Mouse (Mus musculus): ENCODE measurements around the gene Ctla2a. TPM values are rescaled to one million over a fixed set of nuclear protein-coding genes. Genes with fewer than 3 reads are reported as not detected.
"Not testable (repeated sequence)": the region's sequence is repeated elsewhere in the genome, so short reads cannot be mapped to it uniquely, and the experiment has no call there.

Gene Ctla2a
- 10 to 100 TPM; 11.5 to 22.1 (median 14.0) TPM for total RNA-seq (2022)

- DNase-seq (ENCODE audit: low spot score in 2 of 2) = no peak
These were observed at the start of gene Ctla2a, which contains the start of gene Gm49391 for GRCm38 (mm10) chr13:60936500-60936901. Gene Ctla2a, minus strand, starts transcription at chr13:60936625. Gene Gm49391, minus strand, starts transcription at chr13:60936571.

GRCm38 (mm10) chr13:60972319-60972718 lies 35.9 kb upstream of the Ctla2a start:
- not testable (repeated sequence) for DNase-seq (ENCODE audit: low spot score in 2 of 2)

DNA sequence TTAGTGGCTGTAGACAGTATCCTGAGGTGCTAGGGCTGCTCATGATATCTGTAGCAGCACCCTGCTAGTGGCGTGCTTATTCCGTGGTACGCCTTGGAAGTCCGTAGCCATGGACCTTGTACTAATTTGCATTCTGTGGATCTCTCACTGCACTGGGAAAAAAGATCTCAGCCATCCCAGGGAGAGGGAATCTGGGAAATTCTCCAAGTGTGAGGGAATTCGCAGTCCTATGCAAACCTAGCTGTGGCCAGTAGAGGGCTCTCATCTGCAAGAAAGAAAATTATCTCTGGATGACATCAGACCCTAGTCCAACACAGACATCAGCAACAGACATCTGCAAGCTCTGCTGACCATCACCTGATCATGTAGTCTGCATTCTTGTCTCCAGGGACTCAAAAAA lies 27.6 kb upstream of the Ctla2a start:
- not testable (repeated sequence) for DNase-seq (ENCODE audit: low spot score in 2 of 2)

- no peak for DNase-seq (ENCODE audit: low spot score in 2 of 2)
These were observed 25.3 kb upstream of the Ctla2a start for GRCm38 (mm10) chr13:60961706-60962105.

- not testable (repeated sequence) for DNase-seq (ENCODE audit: low spot score in 2 of 2)
These were observed 5.5 kb upstream of the Ctla2a start, which contains the start of gene Tpbpa for GRCm38 (mm10) chr13:60941884-60942283. Gene Tpbpa, minus strand, starts transcription at chr13:60941984.

DNA sequence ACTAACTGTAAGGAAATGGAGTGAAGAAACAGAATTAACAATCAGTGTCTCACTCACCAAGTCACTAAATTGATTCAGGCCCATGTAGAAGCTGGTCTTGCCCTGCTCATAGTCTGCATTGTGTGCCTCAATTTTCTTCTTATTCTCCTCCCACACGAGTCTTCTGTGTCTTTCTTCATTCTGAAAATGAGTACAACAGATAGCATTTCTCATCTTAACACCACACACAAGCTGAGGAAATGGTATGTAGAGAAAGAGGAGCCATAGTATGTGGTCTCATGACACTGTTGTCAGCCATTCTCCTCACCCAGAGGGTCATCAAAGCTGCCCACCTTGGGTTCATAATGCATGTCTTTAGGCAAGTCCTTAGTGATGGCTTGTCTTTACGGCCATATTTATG lies 935 bp downstream of the Ctla2a start, which contains the start of gene Gm49393:
Gm49393 (minus strand) TSS at position 101 of the 400 bp plus-strand sequence.
- DNase-seq (ENCODE audit: low spot score in 2 of 2) = not testable (repeated sequence)

GRCm38 (mm10) chr13:60904780-60905179 lies 31.6 kb downstream of the Ctla2a start, which contains the start of gene Tpbpb:
Gene Tpbpb, minus strand, starts transcription at chr13:60904880.
- not testable (repeated sequence) for DNase-seq (ENCODE audit: low spot score in 2 of 2)

- no peak for DNase-seq (ENCODE audit: low spot score in 2 of 2)
These were observed 39.1 kb downstream of the Ctla2a start, which contains the start of gene Ctla2b for GRCm38 (mm10) chr13:60897328-60897727. Gene Ctla2b, minus strand, starts transcription at chr13:60897447.

DNA sequence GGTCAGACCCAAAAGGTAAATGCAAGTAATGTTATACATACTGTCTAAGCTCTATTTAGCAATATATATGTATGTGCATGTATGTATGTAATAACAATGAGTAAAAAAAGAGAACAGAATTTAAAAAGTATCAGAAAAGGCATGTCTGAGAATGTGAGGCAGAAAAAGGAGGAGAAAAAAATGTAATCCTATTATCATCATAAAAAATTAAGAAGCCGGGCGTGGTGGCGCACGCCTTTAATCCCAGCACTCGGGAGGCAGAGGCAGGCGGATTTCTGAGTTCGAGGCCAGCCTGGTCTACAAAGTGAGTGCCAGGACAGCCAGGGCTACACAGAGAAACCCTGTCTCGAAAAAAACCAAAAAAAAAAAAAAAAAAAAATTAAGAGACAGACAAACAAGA lies 39.6 kb downstream of the Ctla2a start, which contains the start of gene Gm49392:
Gm49392 (minus strand) TSS at position 101 of the 400 bp plus-strand sequence.
- not testable (repeated sequence) for DNase-seq (ENCODE audit: low spot score in 2 of 2)

DNA sequence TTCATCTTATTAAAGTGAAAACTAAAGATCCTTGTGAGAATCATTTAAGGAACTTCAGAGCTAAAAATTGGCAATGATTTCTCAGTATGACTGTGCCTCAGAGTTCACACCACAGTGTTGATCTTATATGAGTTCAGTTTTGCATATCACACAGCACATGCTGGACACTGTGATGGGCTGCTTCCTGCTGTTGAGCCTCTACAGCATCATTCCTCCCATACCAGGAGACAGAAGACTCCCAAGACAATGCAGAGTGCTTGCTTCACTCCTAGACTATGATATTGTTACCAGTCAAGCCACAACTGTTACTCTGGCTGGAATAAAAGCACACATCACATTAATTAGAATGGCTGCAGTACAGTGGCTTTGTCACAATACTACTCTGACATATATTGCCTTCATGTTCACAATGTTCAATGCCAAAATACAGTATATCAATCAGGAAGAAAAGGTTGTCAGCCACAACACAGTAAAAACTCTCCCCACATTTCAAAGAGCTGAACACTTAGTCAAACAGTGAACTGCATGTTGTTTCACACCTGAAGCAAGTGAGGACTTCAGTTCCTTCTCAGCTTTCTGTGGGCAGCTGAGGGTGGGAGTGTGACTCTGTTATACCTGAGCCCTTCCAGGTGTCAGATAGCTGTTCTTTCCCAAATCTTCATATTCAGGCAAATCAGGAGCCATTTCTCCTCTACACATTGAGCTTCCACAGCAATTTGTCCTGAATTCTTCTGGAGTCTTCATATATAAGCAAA lies 40.8 kb downstream of the Ctla2a start:
- no peak for DNase-seq (ENCODE audit: low spot score in 2 of 2)

DNA sequence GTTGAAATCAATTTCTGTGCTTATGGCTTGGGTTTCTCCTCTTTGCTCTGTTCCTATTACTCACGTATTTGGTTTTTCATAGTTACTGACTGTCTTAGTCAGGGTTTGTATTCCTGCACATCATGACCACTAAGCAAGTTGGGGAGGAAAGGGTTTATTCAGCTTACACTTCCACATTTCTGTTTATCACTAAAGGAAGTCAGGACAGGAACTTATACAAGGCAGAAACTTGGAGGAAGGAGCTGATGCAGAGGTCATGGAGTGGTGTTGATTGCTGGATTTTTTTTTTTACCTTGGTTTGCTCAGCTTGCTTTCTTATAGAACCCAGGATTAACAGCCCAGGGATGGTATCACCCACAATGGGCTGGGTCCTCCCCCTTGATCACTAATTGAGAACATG lies 44.1 kb downstream of the Ctla2a start:
- no peak for DNase-seq (ENCODE audit: low spot score in 2 of 2)

Other genes with a start within 250 kb of the Ctla2a start
- not detected for gene BC051665, start 150.3 kb downstream of the Ctla2a start, total RNA-seq (2022)
- gene Ctsll3, start 133.8 kb downstream of the Ctla2a start, total RNA-seq (2022) = not detected
- gene 4930486L24Rik, start 72.2 kb downstream of the Ctla2a start, total RNA-seq (2022) = not detected
- under 1 TPM in 1 of 4 experiments, not detected in 3; 0.46 TPM for gene Gm49392, start 39.7 kb downstream of the Ctla2a start, total RNA-seq (2022)
- gene Ctla2b, start 39.2 kb downstream of the Ctla2a start, total RNA-seq (2022) = 1 to 10 TPM in 2 of 4 experiments, under 1 TPM in 2; 0.46 to 3.3 (median 1.5) TPM
- not detected for gene Tpbpb, start 31.7 kb downstream of the Ctla2a start, total RNA-seq (2022)
- gene Gm49393, start 1.0 kb downstream of the Ctla2a start, total RNA-seq (2022) = not detected
- 1 to 10 TPM in 1 of 4 experiments, under 1 TPM in 1, not detected in 2; 0.68 to 1.1 TPM for gene Gm49391, start 54 bp downstream of the Ctla2a start, total RNA-seq (2022)
- not detected for gene Tpbpa, start 5.4 kb upstream of the Ctla2a start, total RNA-seq (2022)
- not detected for gene Ctsj, start 69.3 kb upstream of the Ctla2a start, total RNA-seq (2022)
- not detected for gene Ctsq, start 104.0 kb upstream of the Ctla2a start, total RNA-seq (2022)
- not detected for gene Ctsr, start 227.6 kb upstream of the Ctla2a start, total RNA-seq (2022)

Measured in left cerebral cortex, adult 8-10 months (tissue).